Mouse (Mus musculus) heart, adult 8-10 months (tissue): ENCODE data around the gene Shisa6. TPM values are rescaled to one million over a fixed set of nuclear protein-coding genes. Genes with fewer than 3 reads are reported as not detected.

Experiments used
- DNase-seq: peaks from one replicate; pipeline ENCODE4 v3.0.0; 2022; ENCODE audit warnings: low spot score
- total RNA-seq, 4 experiments: library from RNA; stranded (reverse); gene quantifications; 2 replicates each; pipeline ENCODE4 v1.2.4; 2022

Gene Shisa6
- total RNA-seq: 1 to 10 TPM in 2 of 4 experiments, under 1 TPM in 2; 0.60 to 3.3 (median 1.4) TPM

GRCm38 (mm10) chr11:66525371-66526045 lies at the start of gene Shisa6:
Gene Shisa6 (minus strand): TSS chr11:66525964.
- DNase-seq: no peak

DNA sequence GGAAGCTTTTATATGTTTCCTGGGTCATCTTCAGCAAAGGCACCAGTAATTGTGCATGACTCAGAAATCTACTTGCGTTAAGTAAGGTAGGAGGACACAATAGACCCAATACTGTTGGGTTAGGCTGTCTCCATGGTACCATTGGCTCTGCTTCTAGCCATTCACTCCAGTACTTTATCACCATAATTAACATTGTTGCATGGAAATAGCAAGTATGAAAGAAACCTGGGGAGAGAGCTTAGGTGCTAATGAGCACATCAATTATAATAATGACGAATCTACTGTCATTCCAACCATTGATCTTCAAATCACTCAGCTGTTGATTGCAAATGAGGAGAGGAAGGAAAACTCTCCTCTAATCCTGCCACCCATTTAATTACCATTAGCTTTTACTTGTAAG lies 48.1 kb upstream of the Shisa6 start:
- DNase-seq: no peak

- DNase-seq: no peak
Observed at GRCm38 (mm10) chr11:66569045-66569444, 43.3 kb upstream of the Shisa6 start.

DNA sequence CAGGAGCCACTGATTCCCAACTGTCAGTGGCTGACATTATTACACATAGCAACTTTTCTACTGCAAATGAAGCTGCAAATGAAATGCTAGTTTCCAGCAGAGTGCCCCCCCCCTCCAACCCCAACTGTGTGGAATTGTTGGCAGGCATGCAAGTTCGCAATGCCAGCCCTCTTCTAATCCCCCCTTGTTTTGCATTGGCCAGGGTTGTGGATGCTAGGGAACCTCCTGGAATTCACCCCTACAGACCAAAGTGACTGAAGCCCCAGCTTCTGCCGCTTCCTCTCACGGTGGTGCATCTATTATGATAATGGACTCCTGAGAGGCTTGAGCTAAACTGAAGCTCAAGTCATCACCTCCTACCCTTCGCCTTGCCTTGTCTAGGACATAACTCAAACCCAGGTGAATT lies 42.6 kb upstream of the Shisa6 start:
- DNase-seq: no peak

DNA sequence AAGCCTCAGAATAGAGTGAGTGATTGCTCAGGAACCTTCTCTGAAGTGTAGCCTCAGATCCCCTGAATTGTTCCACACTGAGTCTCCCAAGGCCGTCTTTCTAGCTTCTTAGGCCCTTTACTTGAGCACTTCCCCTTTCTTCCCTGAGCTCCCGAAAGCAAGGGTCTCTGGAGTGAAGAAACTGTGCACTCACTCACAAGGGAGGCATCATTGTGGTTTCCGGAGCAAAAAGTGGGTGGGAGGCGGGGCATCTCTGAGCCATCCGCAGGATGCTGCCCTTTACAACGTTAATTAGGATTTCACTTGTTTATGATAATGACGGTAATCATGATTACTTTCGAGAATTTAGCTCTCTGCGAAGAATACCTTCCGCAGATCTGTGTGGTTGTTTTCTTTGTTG lies 41.6 kb upstream of the Shisa6 start:
- DNase-seq: no peak

DNA sequence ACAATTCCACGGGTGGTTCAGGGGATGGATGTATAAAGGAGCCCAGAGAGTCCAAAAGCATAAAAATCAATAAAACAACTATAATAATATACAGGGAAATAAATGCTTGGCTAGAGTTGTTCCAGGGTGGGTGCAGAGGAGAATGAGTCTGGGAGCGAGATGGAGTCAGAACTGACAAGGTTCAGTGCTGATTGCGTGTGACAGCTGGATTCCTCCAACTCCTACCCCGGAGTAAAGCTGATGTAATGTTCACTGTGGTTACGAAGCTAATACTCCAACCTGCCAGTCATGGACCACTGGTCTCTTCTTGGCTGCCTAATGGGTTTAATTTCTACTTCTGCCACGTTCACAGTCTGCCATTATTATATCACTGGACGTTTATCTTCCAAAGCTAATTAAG lies 36.5 kb upstream of the Shisa6 start:
- no peak for DNase-seq

- DNase-seq: no peak
Observed at GRCm38 (mm10) chr11:66537820-66538219, 12.1 kb upstream of the Shisa6 start.

GRCm38 (mm10) chr11:66535866-66536265 lies 10.1 kb upstream of the Shisa6 start:
- no peak for DNase-seq

- no peak for DNase-seq
Observed at GRCm38 (mm10) chr11:66535156-66535555, 9.4 kb upstream of the Shisa6 start.

DNA sequence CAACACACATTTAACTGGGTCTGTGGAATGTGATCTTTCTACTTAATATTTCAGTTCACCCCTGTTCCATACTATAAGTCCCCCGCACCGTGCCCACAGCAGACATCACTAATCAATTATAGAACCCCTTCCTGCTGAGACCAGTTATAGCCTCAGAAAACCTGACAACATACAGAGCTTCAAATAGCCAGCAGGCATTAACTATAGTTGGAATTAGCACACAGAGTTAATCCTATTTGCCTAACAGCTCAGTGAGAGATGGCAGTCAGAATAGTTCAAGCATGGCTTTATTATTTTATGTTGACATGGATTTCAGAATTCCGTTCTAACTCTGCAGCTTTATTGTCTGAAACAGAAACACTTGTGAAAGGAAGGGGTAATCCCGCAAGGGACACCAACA lies 8.5 kb upstream of the Shisa6 start:
- no peak for DNase-seq

GRCm38 (mm10) chr11:66528146-66528545 lies 2.4 kb upstream of the Shisa6 start:
- DNase-seq: no peak

- DNase-seq: no peak
Observed at GRCm38 (mm10) chr11:66527343-66527742, 1.6 kb upstream of the Shisa6 start.

DNA sequence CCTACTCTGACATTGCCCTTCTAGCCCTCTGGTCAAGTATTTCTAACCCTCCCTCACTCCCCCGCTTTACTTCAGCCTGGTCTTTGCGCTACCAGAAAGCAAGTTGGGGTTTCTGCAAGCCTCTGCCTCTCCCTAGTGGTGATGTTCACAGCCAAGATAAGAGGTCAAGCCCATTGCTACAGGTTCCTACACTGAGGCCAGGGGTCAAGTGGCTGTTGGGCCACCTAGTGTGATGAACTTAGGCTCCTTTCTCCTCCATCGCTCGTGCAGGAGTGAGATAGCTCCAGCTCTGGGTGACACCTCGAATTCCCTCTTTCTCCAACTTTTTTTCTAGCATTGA lies 1.2 kb upstream of the Shisa6 start:
- no peak for DNase-seq

DNA sequence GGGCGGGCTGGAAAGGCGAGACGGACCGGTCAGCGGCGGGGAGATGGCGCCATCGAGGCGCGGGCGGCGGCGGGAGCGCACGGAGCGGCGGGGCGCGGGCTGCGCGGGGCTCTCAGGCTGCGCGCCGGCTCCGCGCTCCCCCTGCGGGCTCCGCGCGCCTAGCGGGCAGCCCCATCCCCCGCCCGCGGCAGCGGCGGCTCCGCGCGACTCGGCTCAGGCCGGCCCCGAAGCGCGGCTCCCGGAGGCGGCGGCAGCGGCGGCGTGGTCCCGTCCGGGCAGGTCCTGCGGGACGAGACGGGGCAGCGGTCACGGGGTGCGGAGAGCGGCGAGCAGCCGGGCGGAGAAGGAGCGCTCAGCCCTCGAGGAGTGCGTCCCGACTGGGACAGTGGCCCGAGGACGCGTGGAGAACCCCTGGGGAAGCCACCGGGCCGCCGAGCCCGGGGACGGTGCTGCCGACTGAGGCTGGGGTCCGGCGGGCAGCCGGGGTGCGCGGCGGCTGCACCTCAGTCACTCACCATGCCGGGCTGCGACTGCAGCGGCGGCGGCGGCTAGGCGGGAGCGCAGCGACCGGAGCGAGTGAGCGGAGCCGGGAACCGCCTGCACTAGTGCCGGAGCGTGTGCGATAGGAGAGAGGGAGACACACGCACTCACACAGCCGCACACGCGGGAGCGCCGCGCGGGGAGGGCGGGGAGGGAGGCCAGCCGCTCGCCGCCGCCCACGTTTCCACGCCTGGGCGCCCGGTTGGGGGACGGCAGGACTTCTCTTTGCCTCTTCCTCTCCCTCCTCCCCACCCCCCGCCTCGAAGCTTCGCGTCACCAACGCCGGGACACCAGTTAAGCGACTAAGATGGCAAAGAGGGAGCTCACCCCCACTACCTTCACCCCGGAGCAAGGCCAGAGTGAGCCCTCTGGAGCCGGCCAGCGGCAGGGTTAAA lies 549 bp upstream of the Shisa6 start:
- DNase-seq: no peak

DNA sequence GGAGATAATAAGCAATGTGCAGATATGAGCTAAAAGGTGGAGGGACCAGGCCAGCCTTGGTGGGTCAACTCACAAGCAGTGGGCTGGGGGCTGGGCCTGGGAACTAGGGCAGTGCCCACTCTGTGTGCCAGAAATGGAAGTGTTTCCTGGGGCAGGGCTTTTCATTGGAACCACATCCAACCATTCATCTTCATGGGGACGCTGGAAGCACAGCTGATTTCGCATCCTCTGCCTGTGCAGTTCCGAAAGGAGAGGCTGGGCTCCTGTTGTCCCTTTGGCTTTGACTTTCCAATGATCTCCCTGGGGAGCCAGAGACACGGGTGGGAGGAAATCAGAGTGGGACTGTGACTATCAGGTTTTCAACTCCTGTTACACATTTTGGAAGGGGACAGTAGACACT lies 1.5 kb downstream of the Shisa6 start:
- DNase-seq: no peak

DNA sequence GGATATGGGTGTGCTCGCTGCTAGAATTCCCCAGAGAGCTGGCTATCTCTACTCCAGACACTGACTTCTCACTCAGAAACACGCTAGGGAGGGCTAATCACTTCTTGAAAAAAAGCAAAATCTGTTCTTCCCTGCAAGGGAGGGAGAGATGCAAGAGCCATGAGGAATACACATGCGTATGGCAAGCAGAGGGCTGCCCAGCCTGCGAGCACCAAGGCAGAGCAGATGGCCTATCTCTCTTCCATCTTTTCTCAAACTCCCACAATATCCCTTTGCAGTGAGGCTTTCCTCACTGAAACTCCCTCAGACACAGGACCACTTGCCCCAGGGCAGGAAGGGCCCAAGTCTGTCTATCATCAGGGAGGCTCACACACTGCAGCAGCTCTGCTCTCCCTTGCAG lies 3.4 kb downstream of the Shisa6 start:
- no peak for DNase-seq

- DNase-seq: no peak
Observed at GRCm38 (mm10) chr11:66519386-66519785, 6.4 kb downstream of the Shisa6 start.

- DNase-seq: no peak
Observed at GRCm38 (mm10) chr11:66514346-66514745, 11.4 kb downstream of the Shisa6 start.

GRCm38 (mm10) chr11:66500951-66501350 lies 24.8 kb downstream of the Shisa6 start:
- no peak for DNase-seq

DNA sequence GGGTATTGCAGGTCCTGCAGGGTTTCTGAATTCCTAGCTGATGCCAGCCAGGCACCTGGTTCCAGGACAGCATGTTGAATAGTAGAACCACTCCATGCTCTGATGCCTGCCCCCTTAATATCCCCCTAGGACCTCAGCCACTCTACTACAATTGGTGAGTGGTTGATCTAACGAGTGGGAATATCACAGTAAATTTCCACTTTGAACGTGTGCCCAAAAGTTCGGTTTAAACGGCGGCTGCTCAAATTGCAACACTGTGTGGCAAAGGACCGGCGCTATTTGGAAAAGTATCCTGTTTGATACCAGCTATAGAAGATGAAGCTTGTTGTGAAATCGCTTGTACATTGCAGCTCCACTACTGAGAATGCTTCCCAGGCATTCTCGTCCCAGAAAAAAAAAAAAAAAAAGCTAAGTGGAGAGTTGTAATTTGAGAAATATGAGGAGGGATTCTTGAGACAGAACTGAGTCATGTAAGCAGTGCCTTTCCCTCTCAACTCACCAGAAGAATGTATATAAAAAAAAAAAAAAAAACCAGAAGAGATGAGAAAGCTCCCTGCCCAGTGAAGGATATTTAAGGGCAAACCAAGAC lies 26.8 kb downstream of the Shisa6 start:
- DNase-seq: no peak

DNA sequence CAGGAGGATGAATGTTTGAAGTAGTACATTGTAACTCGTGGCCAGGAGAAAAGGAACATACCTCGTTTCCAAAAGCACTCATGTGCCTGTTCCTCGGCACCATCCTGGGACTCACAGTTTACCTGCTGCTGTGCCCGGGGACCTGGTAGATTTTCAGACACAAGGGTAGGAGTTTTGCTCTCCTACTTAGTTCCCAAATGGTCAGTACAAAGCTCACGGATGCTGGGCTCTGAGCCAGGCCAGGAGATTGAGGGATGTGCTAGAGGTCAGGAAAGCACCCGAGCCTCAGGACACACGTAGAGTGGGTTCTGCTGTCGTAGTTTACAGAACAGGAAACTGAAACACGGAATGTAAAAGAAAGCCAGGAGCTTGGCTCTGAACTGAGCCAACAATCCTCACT lies 29.5 kb downstream of the Shisa6 start:
- no peak for DNase-seq

- peak; percentile 31 for DNase-seq
Observed at GRCm38 (mm10) chr11:66494391-66494790, 31.4 kb downstream of the Shisa6 start.

GRCm38 (mm10) chr11:66487765-66488164 lies 38.0 kb downstream of the Shisa6 start:
- peak; percentile 67 for DNase-seq
